Mouse (Mus musculus) testis, adult 2 months (tissue): Measurements from ENCODE around the gene Chrm4.

Experiments used
- CTCF ChIP-seq: fragments of 200-500 bp; IDR thresholded peaks from 2 replicates; pipeline ENCODE4 v1.5.1; 2012; ENCODE audit warnings: low read depth, mild to moderate bottlenecking, inconsistent platforms, low read length, moderate library complexity; ENCODE audit not compliant: control insufficient read depth, insufficient read depth, insufficient replicate concordance
- POLR2A ChIP-seq: fragments of 200-500 bp; IDR thresholded peaks from 2 replicates; pipeline ENCODE4 v1.6.1; 2012; ENCODE audit warnings: low read depth, mild to moderate bottlenecking, inconsistent platforms, low read length, moderate library complexity; ENCODE audit not compliant: control insufficient read depth

- TF ChIP-seq CTCF (no peak), POLR2A (no peak)
These were observed 24.7 kb upstream of the Chrm4 start for GRCm38 (mm10) chr2:91902336-91902735.
